Mouse (Mus musculus): ENCODE measurements around the gene Ywhae.

DNA sequence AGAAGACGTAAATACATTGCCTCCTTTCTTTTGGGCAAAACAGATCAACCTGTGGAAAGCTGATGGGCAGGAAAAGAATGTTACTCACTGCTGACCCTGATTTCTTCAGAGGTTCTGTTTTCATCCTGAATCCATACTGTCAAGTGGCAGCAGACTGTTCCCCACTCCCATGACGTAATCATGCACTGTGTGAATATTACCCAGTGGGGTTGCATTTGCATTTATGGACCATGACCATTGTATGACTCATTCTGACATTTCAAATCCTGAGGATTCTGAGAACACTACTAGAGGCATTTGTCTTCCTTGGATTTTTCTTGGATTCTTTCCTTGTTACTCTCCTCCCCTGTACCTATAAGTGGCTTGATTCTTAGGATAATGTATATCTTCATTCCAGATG is 28.9 kb upstream of the Ywhae start:
- TF ChIP-seq CTCF (IDR thresholded peaks at IDR 0.05; ENCODE audit: control insufficient read depth, insufficient read depth, low read length), result no peak
- no peak for TF ChIP-seq POLR2A (IDR thresholded peaks at IDR 0.05; ENCODE audit: borderline replicate concordance, control insufficient read depth, low read depth, low read length)
